ENCODE assay signal across 8 mouse cellular contexts in genomic region chr16:70314578-70314930, GRCm38 (mm10). TPM values are rescaled to one million over a fixed set of nuclear protein-coding genes. Genes with fewer than 3 reads are reported as not detected.
A peak's percentile ranks its signal among the peaks of the same experiment; 100 is the strongest.
DNase-seq lines count a peak whose midpoint lies in the region; ATAC-seq and TF ChIP-seq lines count a peak whose summit lies in the region.

No protein-coding gene starts in this region.

- ATAC-seq in heart, embryonic 16.5 days (replicated peaks; ENCODE audit: extremely low read depth, insufficient read depth, low FRiP score): no peak
- peak; percentile 2; the same call in 1 of the 2 replicates for ATAC-seq in hindbrain, embryonic 12.5 days (ENCODE audit: low FRiP score)
- no peak; the same call in 1 of the 2 replicates for ATAC-seq in midbrain, embryonic 11.5 days (ENCODE audit: low FRiP score)

- H3K36me3 ChIP-seq in heart, embryonic 16.5 days (ENCODE audit: control insufficient read depth, insufficient read depth): no peaks in the 10 kb centered on the region
- no peaks in the 10 kb centered on the region for H3K36me3 ChIP-seq in hindbrain, embryonic 12.5 days
- H3K36me3 ChIP-seq in midbrain, embryonic 11.5 days (ENCODE audit: control insufficient read depth, insufficient read depth, low read length): no peaks in the 10 kb centered on the region

- no peak for DNase-seq in heart, postnatal 25 days (ENCODE audit: low spot score)
- no peak for DNase-seq in midbrain, embryonic 11.5 days (ENCODE audit: low spot score, missing footprints)
- DNase-seq in urinary bladder, postnatal 4 days (ENCODE audit: low spot score in 2 of 2): no peak
- DNase-seq in layer of hippocampus, postnatal 14 days (ENCODE audit: low spot score in 2 of 2): no peak
- DNase-seq in thymus, postnatal 36 days: no peak

- H3K27me3 ChIP-seq in heart, embryonic 16.5 days (ENCODE audit: control insufficient read depth, insufficient read depth, low read length): no peaks in the 10 kb centered on the region
- no peaks in the 10 kb centered on the region for H3K27me3 ChIP-seq in hindbrain, embryonic 12.5 days
- H3K27me3 ChIP-seq in midbrain, embryonic 11.5 days (ENCODE audit: control insufficient read depth, insufficient read depth, low read length): no peaks in the 10 kb centered on the region

- no peaks in the 10 kb centered on the region for H3K9me3 ChIP-seq in heart, embryonic 16.5 days (replicated peaks; ENCODE audit: control insufficient read depth, low read length)
- no peaks in the 10 kb centered on the region for H3K9me3 ChIP-seq in hindbrain, embryonic 12.5 days (replicated peaks)
- no peaks in the 10 kb centered on the region for H3K9me3 ChIP-seq in midbrain, embryonic 11.5 days (ENCODE audit: control insufficient read depth, low read length)

- peak overlapping the region; percentile 99 for H3K27ac ChIP-seq in heart, embryonic 16.5 days (ENCODE audit: low read length)
- peak overlapping the region; percentile 94 for H3K27ac ChIP-seq in bone marrow, adult 2 months (ENCODE audit: control insufficient read depth, insufficient read depth, low read depth, low read length, poor library complexity)
- H3K27ac ChIP-seq in hindbrain, embryonic 12.5 days: peak overlapping the region; percentile 91
- H3K27ac ChIP-seq in midbrain, embryonic 11.5 days (ENCODE audit: low read depth, low read length): peak overlapping the region; percentile 78; the same call in 1 of the 2 replicates

- WGBS in heart, embryonic 16.5 days: under 1% methylated on average over 9 of the region's 9 CpGs
- 0% methylated on average over 9 of the region's 9 CpGs for WGBS in bone marrow, adult 2 months
- 1% methylated on average over 9 of the region's 9 CpGs for WGBS in hindbrain, embryonic 12.5 days
- 0% methylated on average over 9 of the region's 9 CpGs for WGBS in midbrain, embryonic 11.5 days

- no peak for TF ChIP-seq CTCF in bone marrow, adult 2 months (IDR thresholded peaks at IDR 0.05; ENCODE audit: control insufficient read depth, insufficient read depth, low read length)

- peak overlapping the region; percentile 78 for H3K4me2 ChIP-seq in heart, embryonic 16.5 days (ENCODE audit: low read depth, low read length)
- peak overlapping the region; percentile 66 for H3K4me2 ChIP-seq in hindbrain, embryonic 12.5 days (replicated peaks)
- peak overlapping the region; percentile 54 for H3K4me2 ChIP-seq in midbrain, embryonic 11.5 days

- no peak for TF ChIP-seq POLR2A in bone marrow, adult 2 months (IDR thresholded peaks at IDR 0.05; ENCODE audit: borderline replicate concordance, control insufficient read depth, low read depth, low read length)

- H3K4me1 ChIP-seq in heart, embryonic 16.5 days (ENCODE audit: control insufficient read depth, insufficient read depth, low read length): peaks cover 9% of the 10 kb centered on the region
- peaks cover 2% of the 10 kb centered on the region; the same call in 1 of the 2 replicates for H3K4me1 ChIP-seq in bone marrow, adult 2 months (ENCODE audit: control insufficient read depth, insufficient read depth, low read length)
- peaks cover 4% of the 10 kb centered on the region; the same call in 1 of the 2 replicates for H3K4me1 ChIP-seq in hindbrain, embryonic 12.5 days
- no peaks in the 10 kb centered on the region for H3K4me1 ChIP-seq in midbrain, embryonic 11.5 days (ENCODE audit: control insufficient read depth, insufficient read depth, low read length)

- peak overlapping the region; percentile 74 for H3K4me3 ChIP-seq in heart, embryonic 16.5 days (ENCODE audit: low read length)
- H3K4me3 ChIP-seq in bone marrow, adult 2 months (replicated peaks; ENCODE audit: control insufficient read depth, low read depth, low read length): peak overlapping the region; percentile 83
- peak overlapping the region; percentile 67 for H3K4me3 ChIP-seq in hindbrain, embryonic 12.5 days
- peak overlapping the region; percentile 68 for H3K4me3 ChIP-seq in midbrain, embryonic 11.5 days (ENCODE audit: low read depth, low read length)

- peak overlapping the region; percentile 89 for H3K9ac ChIP-seq in heart, embryonic 16.5 days (ENCODE audit: low read length)
- peak overlapping the region; percentile 79; the same call in 1 of the 2 replicates for H3K9ac ChIP-seq in hindbrain, embryonic 12.5 days
- H3K9ac ChIP-seq in midbrain, embryonic 11.5 days (ENCODE audit: low read length): peak overlapping the region; percentile 85

- intact Hi-C loops in heart, postnatal 25 days (cut with DNase I): loop anchor here (5.0 kb wide), 1 partner anchor 38 kb away; no protein-coding TSS in a partner anchor

RNA-seq across cellular contexts. Expression of gene Gbe1, which starts 0.8 kb away (rescaled TPM):
- polyA plus RNA-seq in heart, embryonic 16.5 days (2015; fragmentation: Nextera tagmentation; extraction: Ambion mirVana): 79.5 and 81.0 TPM in 2 replicates
- 10 to 100 TPM; 43.8 to 49.7 TPM for total RNA-seq in heart, postnatal 25 days (2021)
- polyA plus RNA-seq in bone marrow, adult 2 months (2011; ENCODE audit: insufficient read depth, insufficient read length, low replicate concordance, missing spikeins): 3.9 and 4.9 TPM in 2 replicates
- polyA plus RNA-seq in hindbrain, embryonic 12.5 days (2016; fragmentation: Nextera tagmentation; extraction: Ambion mirVana): 14.6 and 16.2 TPM in 2 replicates
- polyA plus RNA-seq in midbrain, embryonic 11.5 days (2014; fragmentation: Nextera tagmentation; extraction: Ambion mirVana): 15.9 and 23.0 TPM in 2 replicates
- total RNA-seq in layer of hippocampus, postnatal 14 days (2021): 10 to 100 TPM in 1 of 2 experiments, 1 to 10 TPM in 1; 8.1 to 10.5 TPM
